Mouse (Mus musculus) thymus, postnatal 36 days (tissue): ENCODE measurements around the gene Fbxo41.
"Not testable (repeated sequence)": the region's sequence is repeated elsewhere in the genome, so short reads cannot be mapped to it uniquely, and the experiment has no call there.

Experiments
- DNase-seq, 2 experiments: peaks; one replicate each; pipeline ENCODE4 v3.0.0; 2022; ENCODE audit warnings: mixed read lengths in 2 of 2

Gene Fbxo41

GRCm38 (mm10) chr6:85490252-85490651, 12.5 kb downstream of the Fbxo41 start:
- no peak for DNase-seq

- no peak for DNase-seq
Measured at GRCm38 (mm10) chr6:85489717-85490116, 13.1 kb downstream of the Fbxo41 start.

- DNase-seq: no peak
Measured at GRCm38 (mm10) chr6:85488510-85488909, 14.3 kb downstream of the Fbxo41 start.

- no peak for DNase-seq
Measured at GRCm38 (mm10) chr6:85485738-85486137, 17.1 kb downstream of the Fbxo41 start.

GRCm38 (mm10) chr6:85483843-85484721, 18.7 kb downstream of the Fbxo41 start:
- DNase-seq: no peak

GRCm38 (mm10) chr6:85480685-85481084, 22.1 kb downstream of the Fbxo41 start:
- no peak for DNase-seq

GRCm38 (mm10) chr6:85479979-85480378, 22.8 kb downstream of the Fbxo41 start:
- DNase-seq: no peak

GRCm38 (mm10) chr6:85478416-85478815, 24.4 kb downstream of the Fbxo41 start:
- DNase-seq: no peak

GRCm38 (mm10) chr6:85477366-85477917, 25.4 kb downstream of the Fbxo41 start:
- peak; percentile 19 to 27 for DNase-seq

GRCm38 (mm10) chr6:85475581-85475980, 27.2 kb downstream of the Fbxo41 start:
- no peak for DNase-seq

GRCm38 (mm10) chr6:85472542-85472941, 30.3 kb downstream of the Fbxo41 start:
- DNase-seq: no peak

- no peak for DNase-seq
Measured at GRCm38 (mm10) chr6:85471962-85472361, 30.8 kb downstream of the Fbxo41 start.

GRCm38 (mm10) chr6:85469660-85470430, 32.9 kb downstream of the Fbxo41 start:
- DNase-seq: no peak

- DNase-seq: no peak
Measured at GRCm38 (mm10) chr6:85465381-85465780, 37.4 kb downstream of the Fbxo41 start.

- no peak for DNase-seq
Measured at GRCm38 (mm10) chr6:85459621-85460020, 43.2 kb downstream of the Fbxo41 start.

- no peak for DNase-seq
Measured at GRCm38 (mm10) chr6:85452816-85453215, 50.0 kb downstream of the Fbxo41 start.

GRCm38 (mm10) chr6:85452411-85452665, 50.5 kb downstream of the Fbxo41 start:
- DNase-seq: no peak

- peak; percentile 95 to 97 for DNase-seq
Measured at GRCm38 (mm10) chr6:85451664-85452410, 51.0 kb downstream of the Fbxo41 start, which contains the start of gene Pradc1. Pradc1 (minus strand) TSS chr6:85451970.

GRCm38 (mm10) chr6:85450697-85451663, 51.8 kb downstream of the Fbxo41 start, which contains the start of gene Cct7:
Cct7 (plus strand) TSS chr6:85451514.
- peak; percentile 97 to 98 for DNase-seq

GRCm38 (mm10) chr6:85450140-85450539, 52.7 kb downstream of the Fbxo41 start:
- DNase-seq: not testable (repeated sequence)

- no peak for DNase-seq
Measured at GRCm38 (mm10) chr6:85447351-85447750, 55.4 kb downstream of the Fbxo41 start.

- DNase-seq: no peak
Measured at GRCm38 (mm10) chr6:85445286-85445685, 57.5 kb downstream of the Fbxo41 start.
